Mouse (Mus musculus) megakaryocyte, embryonic 14.5 days (primary cell): ENCODE data around the gene Gcnt4.

ENCODE experiments used
- FLI1 ChIP-seq: IDR thresholded peaks from 2 replicates; pipeline ENCODE4 v1.6.1; 2012; ENCODE audit warnings: low read length, inconsistent platforms, mixed read lengths
- GATA1 ChIP-seq: IDR thresholded peaks from 3 replicates; pipeline ENCODE4 v1.6.1; 2012; ENCODE audit warnings: mixed read lengths, low read length, inconsistent platforms, borderline replicate concordance

- TF ChIP-seq GATA1 (no peak), FLI1 (no peak)
These were observed 48.8 kb downstream of the Gcnt4 start for GRCm38 (mm10) chr13:96973318-96973717.
